Mouse (Mus musculus): ENCODE results near the gene Sesn2. TPM values are rescaled to one million over a fixed set of nuclear protein-coding genes. Genes with fewer than 3 reads are reported as not detected.

Gene Sesn2
- total and polyA plus RNA-seq, 3 experiments: 9.6 to 27.5 TPM; not detected in 1

- TF ChIP-seq RAD21 (IDR thresholded peaks at IDR 0.05; ENCODE audit: low read depth, low read length) (no peak), TAL1 (IDR thresholded peaks at IDR 0.05; ENCODE audit: low read length) (peak; percentile 67), MAX (IDR thresholded peaks at IDR 0.05; ENCODE audit: low read length) (peak; percentile 97), TCF12 (IDR thresholded peaks at IDR 0.05; ENCODE audit: low read depth, low read length) (peak; percentile 83), MAFK (IDR thresholded peaks at IDR 0.05; ENCODE audit: borderline replicate concordance, low read depth, low read length) (no peak), ZC3H11A (IDR thresholded peaks at IDR 0.05; ENCODE audit: low read depth, low read length) (no peak), POLR2A (IDR thresholded peaks at IDR 0.05; ENCODE audit: control insufficient read depth in 1 of 2, insufficient read depth in 1 of 2, low read depth in 1 of 2, low read length in 2 of 2, poor library complexity in 1 of 2) (peak; percentile 64 to 92; a peak in 3 of 4 replicates), RCOR1 (IDR thresholded peaks at IDR 0.05; ENCODE audit: low read depth, low read length) (no peak), ZNF384 (IDR thresholded peaks at IDR 0.05; ENCODE audit: low read depth, low read length) (peak; percentile 98), GATA1 (IDR thresholded peaks at IDR 0.05; ENCODE audit: low read depth, low read length) (peak; percentile 69), USF1 (IDR thresholded peaks at IDR 0.05; ENCODE audit: low read depth, low read length) (peak; percentile 100), SIN3A (IDR thresholded peaks at IDR 0.05; ENCODE audit: low read length) (peak; percentile 97), BHLHE40 (IDR thresholded peaks at IDR 0.05; ENCODE audit: borderline replicate concordance, low read depth, low read length) (no peak), UBTF (IDR thresholded peaks at IDR 0.05; ENCODE audit: borderline replicate concordance, insufficient read depth, low read depth, low read length) (peak; percentile 45; the same call in 1 of the 2 replicates), JUND (IDR thresholded peaks at IDR 0.05; ENCODE audit: low read depth, low read length) (no peak), POLR2AphosphoS2 (IDR thresholded peaks at IDR 0.05; ENCODE audit: low read length) (peak; percentile 62; the same call in 1 of the 2 replicates)
These were observed 25.3 kb upstream of the Sesn2 start, which contains the start of gene Dnajc8 (continued) for GRCm38 (mm10) chr4:132535406-132536121.

- Histone ChIP-seq H3K79me2 (ENCODE audit: control insufficient read depth, insufficient read depth, low read length, poor library complexity) (peaks cover 44% of the 10 kb centered on the region), H3K36me3 (ENCODE audit: control insufficient read depth in 1 of 2, insufficient read depth in 2 of 2, low read length in 2 of 2) (peaks cover 0 to 58% of the 10 kb centered on the region in 2 experiments; a peak in 3 of 4 replicates), H3K4me1 (ENCODE audit: control insufficient read depth in 1 of 2, insufficient read depth in 2 of 2, low read length in 2 of 2) (peaks cover 11 to 43% of the 10 kb centered on the region in 2 experiments), H3K4me3 (ENCODE audit: control insufficient read depth in 1 of 2, insufficient read depth in 1 of 2, low read depth in 2 of 2, low read length in 2 of 2) (peak within 1 kb of the TSS; percentile 78 to 83), H3K27ac (ENCODE audit: control insufficient read depth, low read depth, low read length) (peak within 1 kb of the TSS; percentile 97), H3K9me3 (replicated peaks; ENCODE audit: insufficient read depth, low read length) (no peaks in the 10 kb centered on the region), H3K27me3 (ENCODE audit: control insufficient read depth in 1 of 2, insufficient read depth in 2 of 2, low read length in 2 of 2) (no peaks in the 10 kb centered on the region), H3K9ac (ENCODE audit: control insufficient read depth, low read depth, low read length, poor library complexity, severe bottlenecking) (peak within 1 kb of the TSS; percentile 92)
- DNase-seq (ENCODE audit: low read depth, low spot score): peak; percentile 98
- TF ChIP-seq SIN3A (IDR thresholded peaks at IDR 0.05; ENCODE audit: low read length) (peak; percentile 86), RAD21 (IDR thresholded peaks at IDR 0.05; ENCODE audit: low read depth, low read length) (no peak), ELF1 (IDR thresholded peaks at IDR 0.05; ENCODE audit: low read depth, low read length) (0 out of 2 replicates have a peak, but pooled peaks have one; percentile 16), POLR2AphosphoS2 (IDR thresholded peaks at IDR 0.05; ENCODE audit: low read length) (peak; percentile 18; the same call in 1 of the 2 replicates), HCFC1 (IDR thresholded peaks at IDR 0.05; ENCODE audit: low read depth, low read length) (peak; percentile 42), MAZ (IDR thresholded peaks at IDR 0.05; ENCODE audit: low read depth, low read length) (0 out of 2 replicates have a peak, but pooled peaks have one; percentile 9), TCF12 (IDR thresholded peaks at IDR 0.05; ENCODE audit: low read depth, low read length) (no peak; the same call in 1 of the 2 replicates), ETS1 (IDR thresholded peaks at IDR 0.05; ENCODE audit: low read depth, low read length) (peak; percentile 43; the same call in 1 of the 2 replicates), POLR2AphosphoS5 (IDR thresholded peaks at IDR 0.05; ENCODE audit: borderline replicate concordance, low read depth, low read length) (no peak), TBP (IDR thresholded peaks at IDR 0.05; ENCODE audit: low read depth, low read length) (peak; percentile 87), KAT2A (conservative IDR thresholded peaks at IDR 0.05; ENCODE audit: low read depth, low read length) (no peak), GATA1 (IDR thresholded peaks at IDR 0.05; ENCODE audit: low read depth, low read length) (peak; percentile 38; the same call in 1 of the 2 replicates), NELFE (IDR thresholded peaks at IDR 0.05; ENCODE audit: low read depth, low read length) (peak; percentile 79; the same call in 1 of the 2 replicates), MAX (IDR thresholded peaks at IDR 0.05; ENCODE audit: low read length) (peak; percentile 32), MAFK (IDR thresholded peaks at IDR 0.05; ENCODE audit: borderline replicate concordance, low read depth, low read length) (no peak), USF1 (IDR thresholded peaks at IDR 0.05; ENCODE audit: low read depth, low read length) (0 out of 2 replicates have a peak, but pooled peaks have one; percentile 36), MYC (IDR thresholded peaks at IDR 0.05; ENCODE audit: low read depth, low read length) (peak; percentile 53; the same call in 1 of the 2 replicates), MXI1 (IDR thresholded peaks at IDR 0.05; ENCODE audit: low read depth, low read length) (peak; percentile 62), POLR2A (IDR thresholded peaks at IDR 0.05; ENCODE audit: control insufficient read depth in 1 of 2, insufficient read depth in 1 of 2, low read depth in 1 of 2, low read length in 2 of 2, poor library complexity in 1 of 2) (peak; percentile 57 to 88; a peak in 2 of 4 replicates), ZKSCAN1 (IDR thresholded peaks at IDR 0.05; ENCODE audit: low read depth, low read length) (no peak), TAL1 (IDR thresholded peaks at IDR 0.05; ENCODE audit: low read length) (no peak), ZMIZ1 (IDR thresholded peaks at IDR 0.05; ENCODE audit: low read depth, low read length) (peak; percentile 83)
These were observed 22.9 kb upstream of the Sesn2 start, which contains the start of gene Atpif1 for GRCm38 (mm10) chr4:132532981-132533916. TSS of gene Atpif1 (minus strand) at chr4:132533659.
